Mouse (Mus musculus): ENCODE data around the gene Lcn5.
"Not testable (repeated sequence)": the region's sequence is repeated elsewhere in the genome, so short reads cannot be mapped to it uniquely, and the experiment has no call there.

Gene Lcn5

GRCm38 (mm10) chr2:25679559-25679958, 21.8 kb downstream of the Lcn5 start:
- no peak for DNase-seq (ENCODE audit: low read depth)

- no peak for DNase-seq (ENCODE audit: low read depth)
These were observed 24.7 kb downstream of the Lcn5 start, which contains the start of gene Lcn10 for GRCm38 (mm10) chr2:25682426-25682825. Lcn10 (plus strand) TSS chr2:25682726.

- peak; percentile 5 for DNase-seq (ENCODE audit: low read depth)
These were observed 29.2 kb downstream of the Lcn5 start for GRCm38 (mm10) chr2:25686941-25687340.

- DNase-seq (ENCODE audit: low read depth): peak; percentile 40
These were observed 36.9 kb downstream of the Lcn5 start for GRCm38 (mm10) chr2:25694605-25695004.

- DNase-seq (ENCODE audit: low read depth): no peak
These were observed 39.2 kb downstream of the Lcn5 start for GRCm38 (mm10) chr2:25696951-25697350.

GRCm38 (mm10) chr2:25698696-25699095, 40.9 kb downstream of the Lcn5 start:
- DNase-seq (ENCODE audit: low read depth): no peak

GRCm38 (mm10) chr2:25699743-25700142, 42.0 kb downstream of the Lcn5 start, which contains the start of gene Obp2a:
Obp2a (plus strand) TSS chr2:25700043.
- not testable (repeated sequence) for DNase-seq (ENCODE audit: low read depth)

- DNase-seq (ENCODE audit: low read depth): no peak
These were observed 43.2 kb downstream of the Lcn5 start for GRCm38 (mm10) chr2:25701001-25701400.

DNA sequence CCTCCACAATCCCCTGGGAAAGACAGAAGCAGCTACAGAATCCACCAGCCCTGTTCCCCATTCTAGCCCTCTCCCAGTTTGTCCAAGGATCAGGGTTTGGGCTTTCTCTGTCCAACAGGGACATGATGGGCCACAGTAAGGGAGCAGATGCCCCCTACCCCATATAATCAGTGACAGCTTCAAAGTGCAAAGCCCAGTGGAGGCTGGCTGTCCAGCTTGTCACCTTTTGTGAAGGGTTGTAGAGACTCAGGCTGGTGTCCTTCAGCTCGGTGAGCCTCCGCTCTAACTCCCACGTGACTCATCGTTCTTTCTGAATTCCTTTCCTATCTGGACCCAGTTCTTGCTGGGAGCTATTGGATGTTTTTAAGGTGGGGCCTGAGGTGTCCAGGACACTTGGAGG, 46.0 kb downstream of the Lcn5 start:
- DNase-seq (ENCODE audit: low read depth): no peak

- no peak for DNase-seq (ENCODE audit: low read depth)
These were observed 49.1 kb downstream of the Lcn5 start, which contains the start of gene Bmyc for GRCm38 (mm10) chr2:25706643-25707481. Bmyc (plus strand) TSS chr2:25706739.

GRCm38 (mm10) chr2:25708121-25708520, 50.4 kb downstream of the Lcn5 start:
- no peak for DNase-seq (ENCODE audit: low read depth)

GRCm38 (mm10) chr2:25709056-25709455, 51.3 kb downstream of the Lcn5 start:
- not testable (repeated sequence) for DNase-seq (ENCODE audit: low read depth)

DNA sequence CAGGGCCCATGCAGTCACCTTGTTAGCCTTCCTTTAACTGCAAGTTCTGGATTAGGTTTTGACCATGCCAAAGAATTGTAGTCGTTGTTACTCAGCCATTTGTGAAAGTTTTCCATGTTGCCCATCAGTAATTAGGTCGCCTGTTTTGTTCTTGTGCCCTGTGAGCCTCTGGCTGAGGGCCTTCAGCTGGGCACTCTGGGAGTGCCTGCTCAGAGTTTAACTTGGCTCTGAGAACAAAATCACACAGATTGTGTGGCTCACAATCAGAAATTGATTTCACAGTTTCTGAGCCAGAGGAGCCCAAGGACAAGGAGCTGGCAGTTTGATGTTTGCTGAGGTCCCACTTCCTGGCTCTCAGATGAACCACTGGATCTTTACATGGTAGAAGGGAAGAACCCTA, 52.0 kb downstream of the Lcn5 start:
- DNase-seq (ENCODE audit: low read depth): not testable (repeated sequence)

Data from 416B (cell line).